Mouse (Mus musculus): Measurements from ENCODE around the gene Dcxr. TPM values are rescaled to one million over a fixed set of nuclear protein-coding genes. Genes with fewer than 3 reads are reported as not detected.
"Not testable (repeated sequence)": the region's sequence is repeated elsewhere in the genome, so short reads cannot be mapped to it uniquely, and the experiment has no call there.

The Dcxr gene
- polyA plus RNA-seq (2015; fragmentation: Nextera tagmentation; extraction: Ambion mirVana), result 10.6 and 13.0 TPM in 2 replicates

DNA sequence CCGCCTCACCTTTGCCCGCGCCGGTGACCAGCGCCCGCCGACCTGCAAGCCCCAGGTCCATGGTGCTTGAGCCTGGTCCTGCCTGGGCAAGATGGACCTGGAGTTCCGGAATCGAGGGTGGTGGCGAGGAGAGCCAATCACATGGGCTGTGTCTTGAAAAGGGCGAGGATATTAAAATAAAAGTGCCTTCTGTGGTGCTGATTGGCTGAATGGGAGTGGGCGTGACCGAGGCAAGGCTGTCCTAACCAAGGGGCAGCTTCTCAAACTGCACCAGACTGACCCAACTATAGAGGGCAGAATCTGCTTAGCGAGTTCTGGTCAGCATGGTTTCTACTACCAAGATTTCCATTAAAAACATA is at the start of gene Dcxr:
Gene Dcxr, minus strand, starts transcription at position 113 of the 359 bp plus-strand sequence.
- Histone ChIP-seq H3K9me3 (no peaks in the 10 kb centered on the region), H3K4me2 (peak within 1 kb of the TSS; percentile 81), H3K4me1 (replicated peaks) (peaks cover 22% of the 10 kb centered on the region), H3K9ac (peak within 1 kb of the TSS; percentile 77), H3K27me3 (peaks cover 17% of the 10 kb centered on the region), H3K4me3 (peak within 1 kb of the TSS; percentile 55), H3K27ac (replicated peaks) (no peak within 1 kb of the TSS), H3K36me3 (peaks cover 11% of the 10 kb centered on the region; the same call in 1 of the 2 replicates)
- under 1% methylated on average over 14 of the region's 14 CpGs for whole genome bisulfite sequencing
- peak; percentile 85 for ATAC-seq (ENCODE audit: low read depth)

DNA sequence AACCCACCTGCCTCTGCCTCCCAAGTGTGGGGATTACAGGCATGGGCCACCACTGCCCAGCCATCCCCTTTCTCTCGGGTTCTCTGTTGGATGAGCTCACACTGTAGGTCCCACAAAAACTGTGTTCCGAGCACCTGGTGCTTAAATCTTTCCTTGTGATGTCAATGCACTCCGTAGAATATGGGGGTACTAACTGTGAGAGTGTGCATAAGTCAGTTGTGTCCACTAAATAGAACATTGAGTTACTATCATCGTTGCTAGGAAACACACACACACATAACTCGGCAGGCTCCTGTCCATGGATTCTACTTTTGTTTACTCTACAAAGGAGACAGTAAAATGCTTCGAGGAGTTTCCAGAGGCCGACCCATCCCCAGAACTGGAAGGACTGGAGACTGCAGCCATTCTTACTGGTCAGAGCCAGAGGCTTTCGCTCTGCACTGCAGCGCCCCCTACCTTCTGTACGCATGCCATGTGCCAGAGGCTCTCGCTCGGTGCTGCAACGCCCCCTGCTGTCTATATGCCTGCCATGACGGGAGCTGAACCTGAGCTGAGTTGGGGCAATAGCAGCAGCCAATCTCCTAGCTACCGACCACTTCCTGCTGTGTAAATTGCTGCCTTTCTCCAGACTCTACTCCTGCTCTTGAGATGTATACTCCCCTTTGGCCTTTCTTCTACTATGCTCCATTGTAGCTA is 48.8 kb upstream of the Dcxr start:
- peak; percentile 93 for ATAC-seq (ENCODE audit: low read depth)
- H3K9me3 ChIP-seq, result no peaks in the 10 kb centered on the region
- H3K27ac ChIP-seq (replicated peaks), result no peak overlapping the region
- no peaks in the 10 kb centered on the region for H3K27me3 ChIP-seq
- no peak overlapping the region for H3K9ac ChIP-seq
- 23% methylated on average over 15 of the region's 15 CpGs for WGBS
- no peak overlapping the region for H3K4me3 ChIP-seq
- H3K4me2 ChIP-seq, result no peak overlapping the region
- H3K4me1 ChIP-seq (replicated peaks), result peaks cover 16% of the 10 kb centered on the region; the same call in 1 of the 2 replicates
- peaks cover 21% of the 10 kb centered on the region for H3K36me3 ChIP-seq

DNA sequence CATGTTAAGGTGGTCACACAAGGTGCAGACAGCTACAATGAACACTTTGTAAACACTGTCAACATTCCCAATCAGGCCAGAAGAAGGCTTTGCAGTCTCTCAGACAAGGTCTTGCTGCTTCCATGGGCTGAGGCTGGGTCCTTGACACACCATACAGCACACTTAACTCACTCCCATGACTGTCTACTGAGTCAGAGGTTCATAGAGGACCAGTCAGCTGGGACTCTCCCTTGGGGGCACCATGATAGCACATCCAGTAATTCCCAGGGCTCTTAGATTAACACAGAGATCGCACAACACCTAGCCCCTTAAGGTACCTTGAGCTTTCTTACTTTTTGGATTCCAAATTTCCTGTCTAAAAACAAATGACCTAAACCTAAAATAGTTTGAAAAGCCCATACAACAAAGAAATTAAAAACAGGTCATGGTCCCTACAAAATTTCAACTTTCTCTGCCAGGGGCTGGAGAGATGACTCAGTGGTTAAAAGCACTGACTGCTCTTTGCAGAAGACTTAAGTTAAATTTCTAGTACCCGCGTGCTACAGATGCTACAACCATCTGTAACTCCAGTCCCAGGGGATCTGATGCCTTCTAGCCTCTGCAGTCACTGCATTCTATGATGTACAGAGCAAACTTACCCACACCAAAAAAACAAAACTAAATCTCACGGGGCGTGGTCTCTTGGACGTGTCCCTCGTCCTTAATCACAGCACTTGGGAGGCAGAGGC is 46.5 kb upstream of the Dcxr start:
- Histone ChIP-seq H3K4me2 (no peak overlapping the region), H3K27ac (replicated peaks) (no peak overlapping the region), H3K9ac (no peak overlapping the region), H3K9me3 (no peaks in the 10 kb centered on the region), H3K4me3 (no peak overlapping the region), H3K27me3 (no peaks in the 10 kb centered on the region), H3K36me3 (no peaks in the 10 kb centered on the region), H3K4me1 (replicated peaks) (peaks cover 16% of the 10 kb centered on the region; the same call in 1 of the 2 replicates)
- no peak for ATAC-seq (ENCODE audit: low read depth)
- 85% methylated on average over 7 of the region's 7 CpGs for WGBS

DNA sequence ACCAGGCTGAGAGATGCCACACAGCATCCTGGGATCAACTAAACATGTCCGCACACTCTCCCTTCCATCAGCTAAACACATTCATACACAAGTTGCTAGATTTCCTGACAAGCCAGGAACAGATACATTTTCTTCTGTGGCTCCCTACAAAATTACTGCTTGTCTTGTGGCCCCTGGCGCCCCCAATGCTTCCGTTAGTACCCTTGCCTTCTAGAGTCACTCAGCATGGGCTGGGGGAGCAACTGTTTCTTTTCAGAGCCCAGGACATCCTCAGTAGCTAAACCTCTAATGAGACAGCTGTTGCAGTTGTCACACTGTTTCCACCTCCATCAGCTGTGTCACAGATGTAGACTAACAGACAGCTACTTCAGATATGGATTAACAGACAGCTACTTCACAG is 45.7 kb upstream of the Dcxr start:
- WGBS, result 92% methylated on average over 3 of the region's 3 CpGs
- peaks cover 16% of the 10 kb centered on the region; the same call in 1 of the 2 replicates for H3K4me1 ChIP-seq (replicated peaks)
- no peaks in the 10 kb centered on the region for H3K9me3 ChIP-seq
- H3K27ac ChIP-seq (replicated peaks), result no peak overlapping the region
- no peak overlapping the region for H3K4me2 ChIP-seq
- H3K4me3 ChIP-seq, result no peak overlapping the region
- no peak for ATAC-seq (ENCODE audit: low read depth)
- no peaks in the 10 kb centered on the region for H3K36me3 ChIP-seq
- H3K9ac ChIP-seq, result no peak overlapping the region
- no peaks in the 10 kb centered on the region for H3K27me3 ChIP-seq

DNA sequence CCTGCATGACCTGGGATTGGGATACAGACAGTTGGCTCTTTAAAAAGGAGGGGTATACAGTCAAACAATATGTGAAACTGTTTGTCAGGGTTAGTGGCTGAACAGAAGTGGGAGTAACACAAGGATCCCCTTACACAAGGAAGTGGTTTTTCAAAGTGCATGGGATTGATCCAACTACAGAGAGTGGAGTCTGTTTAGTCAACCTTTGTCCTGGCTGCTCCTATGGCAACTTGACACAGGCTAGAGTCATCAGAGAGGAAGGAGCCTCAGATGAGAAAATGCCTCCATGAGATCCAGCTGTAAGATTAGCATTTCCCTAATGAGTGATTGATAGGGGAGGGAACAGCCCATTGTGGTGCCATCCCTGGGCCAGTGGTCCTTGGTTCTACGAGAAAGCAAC is 41.1 kb upstream of the Dcxr start:
- H3K36me3 ChIP-seq, result no peaks in the 10 kb centered on the region
- no peak overlapping the region for H3K4me2 ChIP-seq
- no peak for ATAC-seq (ENCODE audit: low read depth)
- no peaks in the 10 kb centered on the region for H3K27me3 ChIP-seq
- 57% methylated on average over 1 of the region's 1 CpGs for WGBS
- no peaks in the 10 kb centered on the region for H3K9me3 ChIP-seq
- no peak overlapping the region for H3K27ac ChIP-seq (replicated peaks)
- no peak overlapping the region for H3K4me3 ChIP-seq
- no peaks in the 10 kb centered on the region for H3K4me1 ChIP-seq (replicated peaks)
- H3K9ac ChIP-seq, result no peak overlapping the region

DNA sequence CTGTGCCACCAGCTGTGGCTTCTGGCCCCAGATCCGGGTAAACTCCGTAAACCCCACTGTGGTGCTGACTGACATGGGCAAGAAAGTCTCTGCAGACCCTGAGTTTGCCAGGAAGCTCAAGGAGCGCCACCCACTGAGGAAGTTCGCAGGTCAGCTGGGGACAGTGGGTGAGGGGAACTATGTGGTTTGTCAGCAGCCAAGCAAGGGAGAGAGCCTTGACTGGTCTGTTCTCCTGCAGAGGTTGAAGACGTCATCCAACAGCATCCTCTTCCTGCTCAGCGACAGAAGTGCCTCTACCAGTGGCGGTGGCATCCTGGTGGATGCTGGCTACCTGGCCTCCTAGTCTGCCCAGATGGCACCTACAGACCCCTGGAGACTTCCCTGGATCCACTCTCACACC is 39.9 kb upstream of the Dcxr start:
- ATAC-seq (ENCODE audit: low read depth); H3K9me3 ChIP-seq; H3K4me2 ChIP-seq; H3K4me1 ChIP-seq (replicated peaks); H3K36me3 ChIP-seq; H3K27me3 ChIP-seq; H3K4me3 ChIP-seq; H3K27ac ChIP-seq (replicated peaks); H3K9ac ChIP-seq: not testable (repeated sequence)
- 75% methylated on average over 4 of the region's 7 CpGs for WGBS

DNA sequence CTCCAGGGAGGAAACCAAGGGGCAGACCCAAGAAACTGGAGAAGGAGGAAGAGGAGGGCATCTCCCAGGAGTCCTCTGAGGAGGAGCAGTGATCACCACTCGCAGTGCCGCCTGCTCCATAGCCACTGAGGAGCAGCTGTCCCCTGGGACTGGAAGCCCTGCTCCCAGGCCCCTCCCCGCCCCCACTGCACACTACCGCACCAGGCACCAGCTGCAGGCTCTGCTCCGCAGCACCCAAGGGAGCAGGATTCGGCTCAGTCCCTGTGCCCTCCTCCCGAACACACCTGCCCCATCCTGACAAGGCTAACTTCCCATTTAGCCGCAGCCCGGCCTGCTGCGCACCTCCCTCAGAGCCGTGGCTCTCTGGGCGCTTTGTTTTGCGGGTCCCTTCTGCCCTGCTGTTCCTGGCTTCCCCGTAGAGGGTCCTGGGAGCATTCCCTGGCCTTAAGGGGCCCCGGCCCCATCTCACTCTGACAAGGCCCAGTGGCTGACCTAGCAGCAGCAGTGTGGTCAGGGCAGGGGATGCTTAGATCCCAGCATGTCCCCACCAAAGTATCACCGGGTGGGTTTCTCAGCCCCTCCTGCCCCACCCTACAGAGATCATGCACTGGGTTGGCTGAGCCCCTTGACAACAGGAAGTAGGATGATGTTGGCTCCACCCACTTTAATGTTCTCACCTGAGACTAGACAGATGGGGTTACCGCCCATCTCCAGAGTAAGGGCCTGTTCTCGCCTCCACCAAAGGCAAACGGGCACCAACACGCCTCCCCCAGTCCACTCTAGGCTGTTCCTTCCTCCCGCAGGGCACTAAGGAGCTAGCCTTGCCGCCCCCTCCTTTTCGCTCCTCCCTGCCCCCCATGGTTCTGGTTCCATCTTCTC is 36.3 kb upstream of the Dcxr start:
- H3K27ac ChIP-seq (replicated peaks); H3K4me3 ChIP-seq; H3K9me3 ChIP-seq; H3K4me1 ChIP-seq (replicated peaks); H3K36me3 ChIP-seq; H3K9ac ChIP-seq: not testable (repeated sequence)
- H3K4me2 ChIP-seq, result peak overlapping the region; percentile 22; the same call in 1 of the 2 replicates
- ATAC-seq (ENCODE audit: low read depth), result peak; percentile 66; the same call in 1 of the 2 replicates
- peaks cover 12% of the 10 kb centered on the region for H3K27me3 ChIP-seq
- 12% methylated on average over 9 of the region's 23 CpGs for WGBS

DNA sequence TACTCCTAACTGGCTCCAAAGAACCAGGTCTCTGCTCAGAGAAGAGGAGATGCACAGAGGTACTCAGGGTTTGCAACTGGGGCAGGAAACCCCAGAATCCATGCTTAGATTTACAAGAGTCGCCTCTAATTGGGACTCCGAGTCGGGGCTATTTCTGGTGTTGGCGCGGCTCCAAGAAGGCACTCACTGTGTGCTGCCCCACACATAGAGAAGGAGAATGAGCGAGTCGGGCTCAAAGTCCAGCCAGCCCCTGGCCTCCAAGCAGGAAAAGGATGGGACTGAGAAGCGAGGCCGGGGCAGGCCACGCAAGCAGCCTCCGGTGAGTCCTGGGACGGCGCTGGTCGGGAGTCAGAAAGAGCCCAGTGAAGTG is 35.6 kb upstream of the Dcxr start, which contains the start of gene Hmga1b:
Gene Hmga1b, plus strand, starts transcription at position 123 of the 370 bp plus-strand sequence.
- Histone ChIP-seq H3K9me3 (0 out of 2 replicates have a peak, but pooled peaks cover 15% of the 10 kb centered on the region), H3K9ac (0 out of 2 replicates have a peak within 1 kb of the TSS, but pooled peaks have one; percentile 5), H3K4me2 (peak within 1 kb of the TSS; percentile 22; the same call in 1 of the 2 replicates), H3K27me3 (peaks cover 12% of the 10 kb centered on the region)
- H3K4me1 ChIP-seq (replicated peaks); H3K27ac ChIP-seq (replicated peaks); H3K36me3 ChIP-seq; H3K4me3 ChIP-seq: not testable (repeated sequence)
- WGBS, result 19% methylated on average over 14 of the region's 14 CpGs
- ATAC-seq (ENCODE audit: low read depth), result peak; percentile 47; the same call in 1 of the 2 replicates

DNA sequence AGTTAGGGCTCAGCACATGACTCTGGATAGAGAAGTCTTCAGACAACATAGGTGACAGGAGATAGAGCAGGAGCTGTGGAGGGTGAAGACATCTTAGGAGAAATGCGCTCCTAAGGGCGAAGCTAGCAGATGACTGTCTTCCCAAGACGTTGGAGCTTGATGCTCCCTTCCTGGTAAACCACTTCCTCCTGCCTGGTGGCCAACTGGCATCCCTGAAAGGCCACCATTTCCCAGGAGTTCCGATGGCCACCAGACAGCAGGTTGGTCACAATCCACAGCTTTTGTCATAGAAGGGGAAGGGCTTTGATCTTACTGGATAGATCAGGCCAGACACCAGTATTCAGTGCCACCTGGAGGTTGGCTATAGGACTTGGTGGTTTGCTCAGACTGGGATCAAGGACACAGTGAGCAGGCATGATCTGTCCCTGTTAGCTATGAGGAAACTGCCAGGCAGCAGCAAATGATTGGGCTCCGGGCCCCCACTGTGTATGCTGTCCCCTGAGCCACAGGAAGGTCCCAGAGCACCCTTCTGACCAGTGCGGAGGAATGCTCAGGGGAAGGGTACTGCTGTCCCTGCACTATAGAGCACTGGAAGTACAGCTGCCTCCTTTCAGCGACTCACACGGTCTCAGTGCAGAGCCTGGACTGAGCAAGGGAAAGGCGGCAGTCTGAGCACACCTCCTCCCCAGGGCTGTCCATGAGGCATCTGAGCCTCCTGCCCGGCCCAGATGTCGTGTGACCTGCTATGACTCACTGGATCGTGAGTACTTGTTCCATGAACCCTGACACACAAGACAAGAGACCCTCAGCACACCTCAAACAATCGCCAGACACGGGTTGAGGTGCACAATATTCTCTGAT is 35.0 kb upstream of the Dcxr start:
- Histone ChIP-seq H3K27ac (replicated peaks) (no peak overlapping the region), H3K4me3 (no peak overlapping the region), H3K27me3 (peaks cover 12% of the 10 kb centered on the region), H3K9ac (0 out of 2 replicates have a peak overlapping the region, but pooled peaks have one; percentile 5), H3K4me2 (no peak overlapping the region), H3K36me3 (no peaks in the 10 kb centered on the region), H3K9me3 (0 out of 2 replicates have a peak, but pooled peaks cover 16% of the 10 kb centered on the region), H3K4me1 (replicated peaks) (no peaks in the 10 kb centered on the region)
- no peak for ATAC-seq (ENCODE audit: low read depth)
- WGBS, result 72% methylated on average over 14 of the region's 14 CpGs

DNA sequence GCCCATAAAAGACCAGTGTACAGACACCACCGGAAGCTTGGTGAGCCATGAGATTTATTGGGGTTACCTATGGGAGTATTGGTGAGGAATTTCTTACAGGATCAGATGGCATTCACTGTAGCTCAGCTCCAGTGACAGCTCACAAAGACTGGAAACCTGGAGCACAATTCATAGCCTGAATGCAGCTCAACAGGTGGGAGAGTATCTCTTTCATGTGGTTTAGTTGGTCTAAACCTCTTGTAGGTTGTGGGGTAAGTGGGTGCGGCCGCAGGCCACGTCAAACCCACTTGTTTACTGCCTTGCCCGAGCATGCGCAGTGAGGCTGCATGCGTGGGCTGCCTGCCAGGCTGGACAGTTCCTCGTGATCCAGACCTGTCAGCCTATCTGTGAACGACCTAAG is 33.2 kb upstream of the Dcxr start:
- H3K9ac ChIP-seq, result no peak overlapping the region
- H3K36me3 ChIP-seq, result no peaks in the 10 kb centered on the region
- no peak overlapping the region for H3K4me2 ChIP-seq
- 0 out of 2 replicates have a peak, but pooled peaks cover 16% of the 10 kb centered on the region for H3K9me3 ChIP-seq
- H3K27me3 ChIP-seq, result peaks cover 12% of the 10 kb centered on the region
- H3K27ac ChIP-seq (replicated peaks), result no peak overlapping the region
- 90% methylated on average over 9 of the region's 9 CpGs for WGBS
- no peak overlapping the region for H3K4me3 ChIP-seq
- ATAC-seq (ENCODE audit: low read depth), result no peak
- no peaks in the 10 kb centered on the region for H3K4me1 ChIP-seq (replicated peaks)

DNA sequence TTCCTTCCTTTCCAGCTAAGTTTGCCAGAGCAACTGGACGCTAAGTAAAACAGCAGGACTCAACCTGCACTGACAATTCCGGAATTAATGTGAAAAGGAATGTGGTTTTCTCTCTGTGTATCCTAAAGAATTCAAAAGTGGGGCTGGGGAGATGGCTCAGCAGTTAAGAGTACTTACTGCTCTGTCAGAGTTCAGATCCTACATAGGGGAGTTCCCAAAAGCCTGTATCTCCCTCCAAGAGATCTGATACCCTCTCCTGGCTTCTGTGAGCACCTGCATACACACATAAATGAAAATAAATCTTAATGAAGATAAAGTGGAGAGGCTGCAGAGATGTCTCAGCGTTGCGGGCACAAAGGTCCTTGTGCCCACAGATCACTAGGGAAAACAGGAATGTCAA is 24.5 kb upstream of the Dcxr start:
- WGBS, result 74% methylated on average over 4 of the region's 4 CpGs
- Histone ChIP-seq H3K4me3 (no peak overlapping the region), H3K4me1 (replicated peaks) (no peaks in the 10 kb centered on the region), H3K9me3 (no peaks in the 10 kb centered on the region), H3K27ac (replicated peaks) (no peak overlapping the region), H3K4me2 (no peak overlapping the region), H3K9ac (no peak overlapping the region), H3K27me3 (no peaks in the 10 kb centered on the region), H3K36me3 (no peaks in the 10 kb centered on the region)
- no peak for ATAC-seq (ENCODE audit: low read depth)
